Mouse (Mus musculus) Patski (cell line): ENCODE measurements around the gene Gcm1. TPM values are rescaled to one million over a fixed set of nuclear protein-coding genes. Genes with fewer than 3 reads are reported as not detected.
A peak's percentile ranks its signal among the peaks of the same experiment; 100 is the strongest.

Source experiments
- ATAC-seq: fragments of 100-300 bp; one replicate; pipeline ENCODE4 v1.8.0; 2021
- CTCF ChIA-PET: fragments of 350-600 bp; sonication (Branson Sonifier 250); formaldehyde crosslinking; loops from one replicate; lab custom pipeline; 2022; ENCODE audit warnings: inconsistent platforms; lab: Charles Lee
- POLR2A ChIA-PET: fragments of 350-600 bp; sonication (Branson Sonifier 250); formaldehyde crosslinking; loops from one replicate; lab custom pipeline; 2022; ENCODE audit warnings: antibody characterized with exemption, inconsistent platforms; lab: Charles Lee
- DNase-seq: peaks from one replicate; pipeline ENCODE4 v3.0.0-alpha.2; 2011; ENCODE audit warnings: low read depth, low spot score
- H3K27me3 ChIP-seq: fragments of 371-371 bp; one replicate; pipeline ENCODE4 v1.5.1; 2021
- CTCF ChIP-seq: fragments of 100-300 bp; IDR thresholded peaks from one replicate; pipeline ENCODE4 v1.5.1; 2021
- in situ Hi-C: fragments of 300-500 bp; cut with MboI; formaldehyde crosslinking; loops from 3 replicates; pipeline ENCODE4 v1.11.1; 2018; ENCODE audit warnings: low pct_unique_long_range_greater_than_20kb, mixed read lengths
- polyA plus RNA-seq: library from polyadenylated mRNA; unstranded; gene quantifications from one replicate; pipeline ENCODE4 v1.2.3, GENCODE M21; 2021

Gcm1 gene
- polyA plus RNA-seq, 1 experiment from 2014 or later: 0.17 TPM

DNA sequence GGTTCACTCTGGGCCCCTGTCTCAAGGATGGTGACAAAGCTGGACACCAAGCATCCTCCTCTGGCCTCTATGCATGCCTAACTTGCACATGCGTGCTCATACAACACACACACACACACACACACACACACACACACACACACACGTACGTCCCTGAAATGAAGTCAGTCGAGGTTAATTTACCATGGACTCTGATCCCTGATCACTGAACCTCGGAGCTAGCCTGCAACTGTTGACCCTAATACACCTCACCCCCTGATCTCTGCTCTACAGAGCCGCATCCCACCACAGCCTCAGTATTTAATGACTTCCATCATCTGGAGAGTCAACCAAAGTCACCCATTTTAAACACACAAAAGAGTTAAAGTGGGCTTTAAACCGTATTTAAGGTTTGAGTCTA, 35.9 kb upstream of the Gcm1 start:
- no peaks in the 10 kb centered on the region for H3K27me3 ChIP-seq
- ATAC-seq (no peak), DNase-seq (no peak)
- in situ Hi-C loops: loop anchor here (5.0 kb wide), 1 partner anchor 94 kb away; no protein-coding TSS in a partner anchor
- no peak for TF ChIP-seq CTCF
- CTCF ChIA-PET: interaction anchor here (1.9 to 4.8 kb wide), 3 partner anchors 10 to 234 kb away, joined by 5 to 17 read pairs (median 5); no protein-coding TSS in a partner anchor
- POLR2A ChIA-PET: no interaction called here

DNA sequence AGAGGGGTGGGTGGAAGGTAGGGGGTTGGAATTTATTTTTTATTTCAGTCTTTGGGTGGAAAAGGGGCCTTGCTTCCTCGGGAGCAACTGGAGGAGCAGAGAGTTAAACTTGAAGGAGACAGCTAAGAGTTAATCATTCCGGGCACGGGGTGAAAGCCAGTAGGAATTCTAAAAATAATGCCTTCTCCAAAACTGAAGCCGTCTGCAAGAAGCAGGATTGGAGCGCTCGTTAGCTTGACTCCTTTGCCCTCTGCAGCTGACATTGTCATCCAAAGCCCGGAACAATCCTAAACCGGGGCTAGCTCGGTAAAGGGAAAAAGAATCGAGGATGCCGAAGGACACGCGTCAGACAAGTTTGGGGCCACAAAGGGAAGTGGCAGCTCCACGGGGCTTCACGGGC, 35.4 kb upstream of the Gcm1 start:
- POLR2A ChIA-PET: no interaction called here
- TF ChIP-seq CTCF: no peak
- in situ Hi-C loops: loop anchor here (5.0 kb wide), 1 partner anchor 94 kb away; no protein-coding TSS in a partner anchor
- ATAC-seq: no peak
- no peak for DNase-seq
- CTCF ChIA-PET: interaction anchor here (1.9 to 4.8 kb wide), 2 partner anchors 9 to 11 kb away, joined by 5 to 17 read pairs; no protein-coding TSS in a partner anchor
- H3K27me3 ChIP-seq: no peaks in the 10 kb centered on the region

DNA sequence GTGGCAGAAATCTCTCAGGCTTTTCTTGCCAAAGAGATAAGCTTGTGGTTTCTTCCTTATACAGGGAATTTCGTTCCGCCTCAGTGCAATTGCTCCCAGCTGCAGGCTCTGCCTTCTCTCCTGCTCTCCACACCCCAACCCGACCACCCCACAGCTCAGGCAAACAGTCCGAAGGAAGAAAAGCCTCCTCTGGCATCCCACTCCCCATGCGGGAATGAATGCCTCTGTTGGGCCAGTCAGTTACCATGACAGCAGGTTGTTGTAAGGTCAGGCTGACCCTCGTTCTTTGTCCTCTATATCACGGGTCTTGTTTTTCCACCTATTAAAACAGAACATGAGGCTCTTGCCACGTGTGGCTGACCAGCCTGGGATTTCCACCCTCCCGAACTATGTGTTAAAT, 30.5 kb upstream of the Gcm1 start:
- DNase-seq (no peak), ATAC-seq (peak; percentile 14)
- no peak for TF ChIP-seq CTCF
- H3K27me3 ChIP-seq: no peaks in the 10 kb centered on the region
- ChIA-PET CTCF (interaction anchor here (0.6 kb wide), 1 partner anchor 10 kb away, joined by 3 read pairs; no protein-coding TSS in a partner anchor), POLR2A (no interaction called here)
- in situ Hi-C loops: loop anchor here (10.0 kb wide), 1 partner anchor 406 kb away; no protein-coding TSS in a partner anchor

DNA sequence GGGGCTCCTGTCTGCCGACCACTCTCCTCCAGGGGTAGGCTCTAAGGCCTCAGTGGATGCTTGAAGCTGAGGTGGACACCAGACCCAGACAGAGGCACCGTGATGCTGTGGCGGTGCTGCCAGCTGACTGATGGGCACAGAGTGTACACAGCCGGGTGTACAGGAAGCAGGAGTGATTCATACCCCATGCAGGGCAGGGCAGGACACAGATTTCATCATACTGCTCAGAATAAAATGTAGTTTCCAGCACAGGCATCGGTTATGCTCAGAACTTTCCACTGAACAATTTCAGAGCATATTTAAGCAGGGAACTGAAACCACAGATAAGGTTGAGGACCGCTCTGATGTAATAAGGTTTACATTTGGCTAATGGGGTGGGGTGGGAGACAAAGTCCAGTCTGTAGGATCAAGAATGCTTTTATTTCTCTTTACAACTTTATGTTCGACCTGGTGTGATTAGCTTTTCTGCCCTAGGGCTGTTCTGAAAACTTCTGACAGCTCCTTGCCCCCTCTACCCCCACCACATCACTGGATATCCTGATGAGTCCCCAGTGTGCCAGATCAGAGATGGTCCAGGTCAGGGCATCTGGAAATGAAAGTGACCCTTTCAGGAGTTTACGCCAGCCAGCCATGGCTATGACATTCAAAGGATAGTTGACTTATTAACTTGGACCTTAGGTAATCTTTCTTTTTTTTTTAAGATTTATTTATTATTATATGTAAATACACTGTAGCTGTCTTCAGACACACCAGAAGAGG, 29.4 kb upstream of the Gcm1 start:
- TF ChIP-seq CTCF: no peak
- peak; percentile 60 for DNase-seq
- H3K27me3 ChIP-seq: no peaks in the 10 kb centered on the region
- ChIA-PET CTCF (interaction anchor here (1.5 to 3.9 kb wide), 3 partner anchors 16 to 219 kb away, joined by 3 to 18 read pairs (median 4); no protein-coding TSS in a partner anchor), POLR2A (interaction anchor here (0.6 kb wide), 1 partner anchor 268 kb away, joined by 3 read pairs; no protein-coding TSS in a partner anchor)
- peak; percentile 80 for ATAC-seq
- in situ Hi-C loops: loop anchor here (10.0 kb wide), 1 partner anchor 408 kb away; no protein-coding TSS in a partner anchor

DNA sequence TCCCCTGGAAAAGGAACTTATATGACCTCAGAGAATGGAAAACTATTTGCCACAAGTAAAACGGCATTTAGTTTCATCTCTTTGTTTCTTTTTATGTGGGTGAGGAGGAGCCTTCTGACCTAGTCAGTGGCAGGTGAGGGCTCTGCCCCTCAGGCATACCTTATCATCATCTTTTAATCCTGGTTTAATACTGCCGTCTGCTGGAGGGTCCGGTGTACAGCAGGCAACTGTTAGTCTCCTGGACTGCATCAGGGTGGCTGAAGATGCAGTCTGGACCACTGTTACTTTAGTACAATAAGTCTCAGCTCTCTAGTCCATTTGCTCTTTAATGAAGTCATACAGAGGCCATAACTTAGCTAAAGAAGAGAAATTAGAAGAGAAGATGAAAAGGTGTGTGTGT, 26.9 kb upstream of the Gcm1 start:
- TF ChIP-seq CTCF: peak; percentile 88
- DNase-seq: no peak
- in situ Hi-C loops: loop anchor here (10.0 kb wide), 1 partner anchor 410 kb away; no protein-coding TSS in a partner anchor
- ATAC-seq: peak; percentile 26
- ChIA-PET POLR2A (interaction anchor here (0.5 to 0.6 kb wide), 2 partner anchors 220 to 362 kb away, joined by 3 to 4 read pairs; no protein-coding TSS in a partner anchor), CTCF (interaction anchor here (0.9 to 3.9 kb wide), 6 partner anchors 8 to 222 kb away, joined by 3 to 18 read pairs (median 4); no protein-coding TSS in a partner anchor)
- no peaks in the 10 kb centered on the region for H3K27me3 ChIP-seq

DNA sequence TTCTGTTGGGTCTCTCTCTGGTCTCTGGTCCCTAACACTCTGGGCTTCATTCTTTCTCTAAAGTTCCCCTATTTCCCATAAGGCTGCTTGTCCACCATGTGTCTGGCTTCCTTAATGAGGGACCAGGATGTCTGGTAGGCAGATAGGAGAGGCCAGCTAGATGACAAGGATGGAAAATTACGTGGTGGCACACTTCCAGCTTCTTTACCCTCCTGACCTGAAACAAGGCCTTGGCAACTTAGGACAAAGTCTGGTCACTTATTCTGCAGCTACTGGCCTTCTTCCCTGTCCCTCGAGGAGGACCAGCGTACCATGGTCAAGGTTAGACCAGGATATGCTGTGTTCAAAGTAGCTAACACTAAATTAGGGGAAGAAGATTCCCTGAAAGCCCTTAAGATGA, 24.6 kb upstream of the Gcm1 start:
- H3K27me3 ChIP-seq: no peaks in the 10 kb centered on the region
- ChIA-PET CTCF (interaction anchor here (1.0 to 1.5 kb wide), 2 partner anchors 86 to 229 kb away, joined by 3 to 4 read pairs; no protein-coding TSS in a partner anchor), POLR2A (no interaction called here)
- no peak for ATAC-seq
- TF ChIP-seq CTCF: no peak
- DNase-seq: no peak
- in situ Hi-C loops: loop anchor here (10.0 kb wide), 1 partner anchor 412 kb away; no protein-coding TSS in a partner anchor

DNA sequence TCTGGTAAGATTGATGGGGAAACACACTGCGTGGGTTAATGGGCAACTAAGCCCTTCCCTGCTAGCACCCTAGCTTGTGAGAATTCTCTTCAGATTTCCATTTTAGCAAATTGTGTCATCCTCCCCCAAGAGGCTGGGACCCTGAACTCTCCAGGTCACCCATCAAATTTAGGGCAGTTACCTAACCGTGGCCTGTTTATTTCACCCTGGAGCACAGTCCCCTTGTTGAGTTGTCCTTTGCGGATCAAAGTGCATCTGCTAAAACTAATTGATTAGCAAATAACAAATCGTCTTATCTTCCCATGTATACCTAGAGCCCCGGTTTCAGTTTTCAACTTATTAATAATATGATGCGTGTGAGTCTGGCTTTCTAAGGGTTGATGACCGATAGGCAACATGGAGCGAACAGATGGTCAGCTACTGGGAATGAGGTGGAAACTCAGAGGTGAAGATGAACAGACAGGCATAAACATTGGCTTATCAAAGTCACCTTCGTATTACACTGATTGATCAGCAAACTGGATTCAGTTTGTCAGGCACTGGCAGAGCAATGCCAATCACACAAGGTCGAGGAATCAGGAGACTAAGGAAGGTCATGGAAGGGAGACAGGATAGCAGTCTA, 20.8 kb upstream of the Gcm1 start:
- ATAC-seq: no peak
- DNase-seq: no peak
- TF ChIP-seq CTCF: no peak
- no peaks in the 10 kb centered on the region for H3K27me3 ChIP-seq
- in situ Hi-C loops: loop anchor here (5.0 to 10.0 kb wide), 2 partner anchors 224 to 366 kb away; no protein-coding TSS in a partner anchor
- ChIA-PET POLR2A (no interaction called here), CTCF (no interaction called here)

DNA sequence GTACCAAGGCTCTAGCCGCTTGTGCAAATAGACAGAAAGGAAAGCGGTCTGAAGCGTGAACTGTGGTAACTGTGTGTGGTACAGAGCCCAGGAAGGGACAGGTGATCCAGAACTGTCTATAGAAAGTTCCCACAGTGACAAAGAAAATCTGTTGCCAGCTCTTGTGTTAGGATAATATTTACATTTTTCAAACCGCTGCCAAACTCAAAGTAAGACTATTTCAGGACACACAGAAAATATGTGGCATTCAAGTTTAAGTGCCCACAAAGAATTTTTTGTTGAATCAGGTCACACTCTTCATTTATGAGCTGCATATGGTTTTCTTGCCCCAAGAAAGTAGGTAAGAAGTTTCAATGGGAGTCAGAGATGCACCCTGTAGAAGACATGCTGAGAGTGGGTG, 18.8 kb upstream of the Gcm1 start:
- H3K27me3 ChIP-seq: no peaks in the 10 kb centered on the region
- TF ChIP-seq CTCF: no peak
- in situ Hi-C loops: loop anchor here (5.0 to 10.0 kb wide), 2 partner anchors 226 to 368 kb away; no protein-coding TSS in a partner anchor
- no peak for DNase-seq
- POLR2A ChIA-PET: no interaction called here
- CTCF ChIA-PET: no interaction called here
- ATAC-seq: no peak

DNA sequence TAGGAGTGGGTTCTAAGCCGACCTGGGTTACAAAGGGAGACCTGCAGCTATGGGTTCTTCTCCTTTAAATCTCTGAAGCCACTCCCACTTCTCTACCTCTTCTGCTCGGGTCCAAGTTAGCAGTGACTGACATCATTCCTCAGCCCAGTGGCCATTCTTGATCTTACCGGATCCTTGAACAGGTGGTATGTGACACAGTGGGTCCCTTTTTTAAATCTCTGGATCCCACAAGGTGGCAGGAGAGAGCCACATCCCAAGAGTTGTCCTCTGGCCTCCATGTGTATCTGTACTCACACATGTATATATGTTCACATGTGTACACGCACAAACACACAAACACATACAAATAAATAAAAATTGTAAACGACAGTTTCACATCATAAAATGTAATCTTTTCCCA, 16.4 kb upstream of the Gcm1 start:
- CTCF ChIA-PET: interaction anchor here (0.8 to 2.1 kb wide), 5 partner anchors 9 to 233 kb away, joined by 3 to 8 read pairs (median 4); no protein-coding TSS in a partner anchor
- peak; percentile 54 for ATAC-seq
- POLR2A ChIA-PET: interaction anchor here (0.5 kb wide), 1 partner anchor 16 kb away, joined by 3 read pairs; no protein-coding TSS in a partner anchor

DNA sequence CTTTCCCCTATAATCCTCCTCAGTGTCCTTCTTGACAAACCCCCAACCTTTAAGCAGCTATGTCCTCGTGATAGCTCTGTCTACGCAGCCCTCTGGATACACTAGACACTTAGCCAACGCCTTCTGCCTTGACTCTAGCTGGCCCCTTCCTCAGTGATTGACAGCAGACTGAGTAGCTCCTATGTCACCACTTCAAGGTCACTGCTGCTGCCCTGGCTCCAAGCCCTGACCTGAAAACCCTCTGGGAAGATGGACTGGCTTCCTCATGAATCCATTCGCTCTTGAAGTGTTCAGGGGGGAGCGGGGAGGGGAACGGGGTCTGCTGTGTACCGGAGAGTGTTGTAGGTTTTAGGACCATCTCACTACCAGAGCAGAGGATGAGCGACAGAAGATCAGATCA, 15.9 kb upstream of the Gcm1 start:
- no peaks in the 10 kb centered on the region for H3K27me3 ChIP-seq
- CTCF ChIA-PET: interaction anchor here (0.8 to 2.1 kb wide), 5 partner anchors 9 to 234 kb away, joined by 3 to 8 read pairs (median 4); no protein-coding TSS in a partner anchor
- ATAC-seq: no peak
- in situ Hi-C loops: loop anchor here (10.0 kb wide), 1 partner anchor 371 kb away; no protein-coding TSS in a partner anchor
- no peak for TF ChIP-seq CTCF
- POLR2A ChIA-PET: no interaction called here
- DNase-seq: no peak

More for the DNA sequence above, 16.4 kb upstream of the Gcm1 start:
- H3K27me3 ChIP-seq: no peaks in the 10 kb centered on the region
- no peak for DNase-seq
- in situ Hi-C loops: loop anchor here (10.0 kb wide), 1 partner anchor 370 kb away; no protein-coding TSS in a partner anchor
- TF ChIP-seq CTCF: peak; percentile 58
